Mouse (Mus musculus) midbrain, embryonic 16.5 days (tissue): ENCODE measurements at regions not wholly inside any gene's neighbourhood (a gene's known extent, or its start where the extent isn't known, plus 50 kb on each side); places are given as distances from the start of the nearest gene placed in this dataset.

Experiments
- ATAC-seq: fragments of 200-750 bp; cut with Nextera tagmentation; 2 replicates; pipeline ENCODE4 v1.8.0; 2017; ENCODE audit warnings: moderate TSS enrichment
- H3K27ac ChIP-seq: fragments of 300-500 bp; sonication (generic); 2 replicates; pipeline ENCODE4 v1.5.1; 2014; ENCODE audit warnings: mild to moderate bottlenecking, low read length, mixed read lengths
- H3K27me3 ChIP-seq: fragments of 300-500 bp; sonication (generic); 2 replicates; pipeline ENCODE4 v1.6.1; 2014; ENCODE audit warnings: low read depth, low read length, mixed read lengths; ENCODE audit not compliant: control insufficient read depth, insufficient read depth
- H3K36me3 ChIP-seq: fragments of 300-500 bp; sonication (generic); 2 replicates; pipeline ENCODE4 v1.6.1; 2014; ENCODE audit warnings: mild to moderate bottlenecking, low read length, moderate library complexity, mixed read lengths; ENCODE audit not compliant: control insufficient read depth, insufficient read depth
- H3K4me1 ChIP-seq: fragments of 300-500 bp; sonication (generic); 2 replicates; pipeline ENCODE4 v1.6.1; 2014; ENCODE audit warnings: mild to moderate bottlenecking, low read length, mixed read lengths; ENCODE audit not compliant: control insufficient read depth, insufficient read depth
- H3K4me2 ChIP-seq: fragments of 300-500 bp; sonication (generic); 2 replicates; pipeline ENCODE4 v1.6.1; 2014; ENCODE audit warnings: mild to moderate bottlenecking, low read length, mixed read lengths
- H3K4me3 ChIP-seq: fragments of 300-500 bp; sonication (generic); 2 replicates; pipeline ENCODE4 v1.5.1; 2014; ENCODE audit warnings: low read depth, mild to moderate bottlenecking, low read length, moderate library complexity, mixed read lengths
- H3K9ac ChIP-seq: fragments of 300-500 bp; sonication (generic); 2 replicates; pipeline ENCODE4 v1.6.1; 2014; ENCODE audit warnings: low read depth, low read length, mixed read lengths
- H3K9me3 ChIP-seq: fragments of 300-500 bp; sonication (generic); replicated peaks from 2 replicates; pipeline ENCODE4 v1.6.1; 2014; ENCODE audit warnings: mild to moderate bottlenecking, low read length, mixed read lengths; ENCODE audit not compliant: control insufficient read depth, poor library complexity, severe bottlenecking
- WGBS: fragments of 180-500 bp; shearing (Covaris S2); extraction: QIAGEN DNeasy Blood & Tissue Kit; methylation state at CpG from one replicate; pipeline ENCODE4 v1.1.7; 2014; 5-methylcytosine and 5-hydroxymethylcytosine counted together

- Histone ChIP-seq H3K27ac (no peak overlapping the region), H3K4me1 (peaks cover 12% of the 10 kb centered on the region), H3K4me3 (no peak overlapping the region), H3K9ac (no peak overlapping the region), H3K9me3 (no peaks in the 10 kb centered on the region), H3K4me2 (no peak overlapping the region), H3K27me3 (no peaks in the 10 kb centered on the region), H3K36me3 (no peaks in the 10 kb centered on the region)
- 12% methylated on average over 4 of the region's 4 CpGs for WGBS
- no peak for ATAC-seq
Observed at GRCm38 (mm10) chr11:25313308-25313707, 897.3 kb downstream of the 5730522E02Rik start.

GRCm38 (mm10) chr11:25310754-25311153, 899.8 kb downstream of the 5730522E02Rik start:
- Histone ChIP-seq H3K9ac (no peak overlapping the region), H3K27ac (no peak overlapping the region), H3K9me3 (no peaks in the 10 kb centered on the region), H3K36me3 (no peaks in the 10 kb centered on the region), H3K4me3 (no peak overlapping the region), H3K4me2 (no peak overlapping the region), H3K27me3 (no peaks in the 10 kb centered on the region), H3K4me1 (peaks cover 12% of the 10 kb centered on the region)
- ATAC-seq = no peak
- 69% methylated on average over 3 of the region's 3 CpGs for WGBS

- Histone ChIP-seq H3K4me2 (peak overlapping the region; percentile 10; the same call in 1 of the 2 replicates), H3K27me3 (no peaks in the 10 kb centered on the region), H3K36me3 (no peaks in the 10 kb centered on the region), H3K27ac (no peak overlapping the region), H3K4me1 (no peaks in the 10 kb centered on the region), H3K9me3 (no peaks in the 10 kb centered on the region), H3K4me3 (no peak overlapping the region), H3K9ac (no peak overlapping the region)
- 20% methylated on average over 9 of the region's 9 CpGs for WGBS
- ATAC-seq = no peak
Observed at GRCm38 (mm10) chr11:25301130-25301529, 909.4 kb downstream of the 5730522E02Rik start.

GRCm38 (mm10) chr11:25288346-25288745, 922.2 kb downstream of the 5730522E02Rik start:
- WGBS = 79% methylated on average over 13 of the region's 13 CpGs
- no peak overlapping the region for H3K4me3 ChIP-seq
- H3K27me3 ChIP-seq = no peaks in the 10 kb centered on the region
- no peak overlapping the region for H3K27ac ChIP-seq
- no peak overlapping the region for H3K4me2 ChIP-seq
- no peaks in the 10 kb centered on the region for H3K9me3 ChIP-seq
- H3K9ac ChIP-seq = no peak overlapping the region
- H3K4me1 ChIP-seq = no peaks in the 10 kb centered on the region
- no peaks in the 10 kb centered on the region for H3K36me3 ChIP-seq
- no peak for ATAC-seq

- WGBS = 70% methylated on average over 13 of the region's 13 CpGs
- Histone ChIP-seq H3K9me3 (no peaks in the 10 kb centered on the region), H3K4me2 (no peak overlapping the region), H3K9ac (no peak overlapping the region), H3K36me3 (no peaks in the 10 kb centered on the region), H3K27ac (no peak overlapping the region), H3K4me1 (no peaks in the 10 kb centered on the region), H3K4me3 (no peak overlapping the region), H3K27me3 (no peaks in the 10 kb centered on the region)
- no peak for ATAC-seq
Observed at GRCm38 (mm10) chr11:25287458-25288247, 922.9 kb downstream of the 5730522E02Rik start.

GRCm38 (mm10) chr11:25269936-25270540, 940.5 kb downstream of the 5730522E02Rik start:
- Histone ChIP-seq H3K4me2 (no peak overlapping the region), H3K4me1 (no peaks in the 10 kb centered on the region), H3K4me3 (no peak overlapping the region), H3K9me3 (no peaks in the 10 kb centered on the region), H3K36me3 (no peaks in the 10 kb centered on the region), H3K27ac (no peak overlapping the region), H3K9ac (no peak overlapping the region), H3K27me3 (no peaks in the 10 kb centered on the region)
- peak; percentile 72; the same call in 1 of the 2 replicates for ATAC-seq
- WGBS = 11% methylated on average over 7 of the region's 7 CpGs

- no peaks in the 10 kb centered on the region for H3K27me3 ChIP-seq
- no peak for ATAC-seq
- H3K4me3 ChIP-seq = no peak overlapping the region
- WGBS = 16% methylated on average over 4 of the region's 4 CpGs
- H3K27ac ChIP-seq = no peak overlapping the region
- no peak overlapping the region for H3K9ac ChIP-seq
- H3K9me3 ChIP-seq = no peaks in the 10 kb centered on the region
- H3K4me1 ChIP-seq = peaks cover 3% of the 10 kb centered on the region; the same call in 1 of the 2 replicates
- no peak overlapping the region for H3K4me2 ChIP-seq
- no peaks in the 10 kb centered on the region for H3K36me3 ChIP-seq
Observed at GRCm38 (mm10) chr11:25262906-25263305, 947.7 kb downstream of the 5730522E02Rik start.

GRCm38 (mm10) chr11:25259691-25260090, 950.9 kb downstream of the 5730522E02Rik start:
- Histone ChIP-seq H3K9me3 (no peaks in the 10 kb centered on the region), H3K4me3 (no peak overlapping the region), H3K36me3 (no peaks in the 10 kb centered on the region), H3K27me3 (no peaks in the 10 kb centered on the region), H3K27ac (no peak overlapping the region), H3K4me2 (no peak overlapping the region), H3K9ac (no peak overlapping the region), H3K4me1 (peaks cover 3% of the 10 kb centered on the region; the same call in 1 of the 2 replicates)
- WGBS = 90% methylated on average over 1 of the region's 1 CpGs
- ATAC-seq = no peak

GRCm38 (mm10) chr11:25233360-25233890, 977.1 kb downstream of the 5730522E02Rik start:
- no peaks in the 10 kb centered on the region for H3K4me1 ChIP-seq
- no peak overlapping the region for H3K4me3 ChIP-seq
- no peak overlapping the region for H3K4me2 ChIP-seq
- H3K9me3 ChIP-seq = no peaks in the 10 kb centered on the region
- H3K36me3 ChIP-seq = no peaks in the 10 kb centered on the region
- H3K27ac ChIP-seq = no peak overlapping the region
- ATAC-seq = no peak
- no peaks in the 10 kb centered on the region for H3K27me3 ChIP-seq
- no peak overlapping the region for H3K9ac ChIP-seq
- 54% methylated on average over 4 of the region's 4 CpGs for WGBS
